Mouse (Mus musculus) E14TG2a.4 (cell line): Measurements from ENCODE around the gene Gm10643.

ENCODE experiments used
- CTCF ChIP-seq: conservative IDR thresholded peaks from 2 replicates; pipeline ENCODE4 v1.5.1; 2014; ENCODE audit warnings: low read length
- NANOG ChIP-seq: IDR thresholded peaks from 2 replicates; pipeline ENCODE4 v1.6.1; 2014; ENCODE audit warnings: borderline replicate concordance, low read length, mixed read lengths

DNA sequence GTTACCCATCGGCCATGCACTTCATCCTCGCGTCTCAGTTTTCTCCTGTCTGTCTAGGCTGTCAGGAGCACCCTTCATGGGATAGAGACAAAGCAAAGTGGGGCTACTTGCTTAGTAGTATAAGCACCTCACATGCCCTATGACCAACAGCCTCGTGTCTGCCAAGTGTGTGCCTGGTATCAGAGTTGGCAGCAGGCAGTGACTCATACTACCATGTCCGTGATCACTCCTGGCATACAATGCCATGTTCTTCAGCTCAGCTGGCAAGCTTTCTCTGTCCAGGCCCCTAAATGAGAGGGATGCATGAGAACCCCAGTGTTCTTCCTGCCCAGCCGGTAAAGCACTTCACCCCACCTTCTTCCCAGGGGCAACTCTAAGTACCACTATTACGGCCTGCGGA lies 25.6 kb upstream of the Gm10643 start:
- TF ChIP-seq CTCF (no peak), NANOG (no peak)
